ENCODE assay signal across 19 mouse cellular contexts in genomic region chr4:120018426-120018825, GRCm38 (mm10). TPM values are rescaled to one million over a fixed set of nuclear protein-coding genes. Genes with fewer than 3 reads are reported as not detected.
DNase-seq lines count a peak whose midpoint lies in the region; ATAC-seq and TF ChIP-seq lines count a peak whose summit lies in the region.
"Had no signal": no experiment of that assay in that cellular context is flagged by ENCODE, and none has a peak within 500 bp of the region (broad histone marks: within the 10 kb centered on the region; RNA-seq: fewer than 3 reads in every experiment).

No protein-coding gene starts in this region.

- H3K4me1 ChIP-seq in kidney, adult 2 months (ENCODE audit: control insufficient read depth, insufficient read depth, low read length): no peaks in the 10 kb centered on the region
- H3K4me1 ChIP-seq in kidney, embryonic 15.5 days: no peaks in the 10 kb centered on the region
- H3K4me1 ChIP-seq in midbrain, postnatal 0 days (ENCODE audit: insufficient read depth, low read length): peaks cover 4% of the 10 kb centered on the region; the same call in 1 of the 2 replicates
- no peaks in the 10 kb centered on the region for H3K4me1 ChIP-seq in midbrain, embryonic 10.5 days
- H3K4me1 ChIP-seq in liver, embryonic 11.5 days (replicated peaks; ENCODE audit: control insufficient read depth, insufficient read depth, low read length): no peaks in the 10 kb centered on the region
- H3K4me1 ChIP-seq: heart, embryonic 12.5 days; hindbrain, embryonic 15.5 days had no signal

- H3K9ac ChIP-seq in kidney, embryonic 15.5 days: no peak overlapping the region
- H3K9ac ChIP-seq in midbrain, postnatal 0 days (replicated peaks; ENCODE audit: low read length, poor library complexity, severe bottlenecking): no peak overlapping the region
- H3K9ac ChIP-seq in liver, embryonic 11.5 days (ENCODE audit: low read depth, low read length): no peak overlapping the region
- H3K9ac ChIP-seq: heart, embryonic 12.5 days; hindbrain, embryonic 15.5 days had no signal

- no peak overlapping the region for H3K4me3 ChIP-seq in kidney, adult 2 months (ENCODE audit: insufficient read depth, low read depth, low read length)
- H3K4me3 ChIP-seq in kidney, embryonic 15.5 days (replicated peaks): no peak overlapping the region
- H3K4me3 ChIP-seq in midbrain, postnatal 0 days (ENCODE audit: low read depth, low read length): no peak overlapping the region
- H3K4me3 ChIP-seq in midbrain, embryonic 10.5 days: no peak overlapping the region
- H3K4me3 ChIP-seq in liver, embryonic 11.5 days (ENCODE audit: low read depth, low read length): no peak overlapping the region
- H3K4me3 ChIP-seq: heart, embryonic 12.5 days; hindbrain, embryonic 15.5 days had no signal

- no peak overlapping the region for H3K27ac ChIP-seq in kidney, adult 2 months (ENCODE audit: insufficient read depth, low read depth, low read length)
- no peak overlapping the region for H3K27ac ChIP-seq in kidney, embryonic 15.5 days
- H3K27ac ChIP-seq in midbrain, postnatal 0 days (ENCODE audit: low read depth, low read length): no peak overlapping the region
- no peak overlapping the region for H3K27ac ChIP-seq in midbrain, embryonic 10.5 days (replicated peaks)
- H3K27ac ChIP-seq in liver, embryonic 11.5 days (ENCODE audit: low read depth, low read length): no peak overlapping the region
- H3K27ac ChIP-seq: hindbrain, embryonic 15.5 days had no signal

- no peaks in the 10 kb centered on the region for H3K9me3 ChIP-seq in kidney, embryonic 15.5 days (replicated peaks)
- H3K9me3 ChIP-seq in midbrain, postnatal 0 days (ENCODE audit: low read length): no peaks in the 10 kb centered on the region
- H3K9me3 ChIP-seq in midbrain, embryonic 10.5 days (replicated peaks): no peaks in the 10 kb centered on the region
- H3K9me3 ChIP-seq in liver, embryonic 11.5 days (ENCODE audit: control insufficient read depth, low read length): no peaks in the 10 kb centered on the region
- H3K9me3 ChIP-seq: heart, embryonic 12.5 days; hindbrain, embryonic 15.5 days had no signal

- H3K27me3 ChIP-seq in kidney, adult 2 months (replicated peaks; ENCODE audit: control insufficient read depth, insufficient read depth, low read length): no peaks in the 10 kb centered on the region
- no peaks in the 10 kb centered on the region for H3K27me3 ChIP-seq in kidney, embryonic 15.5 days
- no peaks in the 10 kb centered on the region for H3K27me3 ChIP-seq in midbrain, postnatal 0 days (ENCODE audit: insufficient read depth, low read length)
- no peaks in the 10 kb centered on the region for H3K27me3 ChIP-seq in midbrain, embryonic 10.5 days (ENCODE audit: low read depth, poor library complexity, severe bottlenecking)
- no peaks in the 10 kb centered on the region for H3K27me3 ChIP-seq in liver, embryonic 11.5 days (replicated peaks; ENCODE audit: control insufficient read depth, insufficient read depth, low read length)
- H3K27me3 ChIP-seq: hindbrain, embryonic 15.5 days had no signal

- no peaks in the 10 kb centered on the region for H3K36me3 ChIP-seq in kidney, adult 2 months (ENCODE audit: control insufficient read depth, insufficient read depth, low read length)
- no peaks in the 10 kb centered on the region for H3K36me3 ChIP-seq in kidney, embryonic 15.5 days
- H3K36me3 ChIP-seq in midbrain, postnatal 0 days (ENCODE audit: insufficient read depth, low read length): no peaks in the 10 kb centered on the region
- no peaks in the 10 kb centered on the region for H3K36me3 ChIP-seq in midbrain, embryonic 10.5 days
- H3K36me3 ChIP-seq in liver, embryonic 11.5 days (ENCODE audit: control insufficient read depth, insufficient read depth, low read length): no peaks in the 10 kb centered on the region
- H3K36me3 ChIP-seq: heart, embryonic 12.5 days; hindbrain, embryonic 15.5 days had no signal

- TF ChIP-seq POLR2A in kidney, adult 2 months (IDR thresholded peaks at IDR 0.05; ENCODE audit: low read depth, low read length): no peak

- peak; percentile 12 for DNase-seq in adrenal gland, postnatal 25 days
- no peak for DNase-seq in adrenal gland, postnatal 36 days
- DNase-seq in kidney, adult 2 months: peak; percentile 7
- DNase-seq in midbrain, postnatal 0 days (ENCODE audit: low spot score): peak; percentile 61
- DNase-seq in midbrain, embryonic 10.5 days (ENCODE audit: low spot score): no peak
- peak; percentile 72 for DNase-seq in right cerebral cortex, postnatal 4 days
- DNase-seq in liver, embryonic 11.5 days (ENCODE audit: low spot score): no peak
- DNase-seq: adrenal gland, postnatal 10 days; gastrocnemius, postnatal 25 days; spleen, adult 18-20 months had no signal

- ATAC-seq in kidney, embryonic 15.5 days (replicated peaks; ENCODE audit: low FRiP score): no peak
- ATAC-seq in midbrain, postnatal 0 days (ENCODE audit: low FRiP score): no peak
- no peak for ATAC-seq in liver, embryonic 11.5 days (replicated peaks; ENCODE audit: low FRiP score)
- ATAC-seq: midbrain, embryonic 16.5 days had no signal

- H3K4me2 ChIP-seq in kidney, embryonic 15.5 days: no peak overlapping the region
- no peak overlapping the region for H3K4me2 ChIP-seq in midbrain, postnatal 0 days (ENCODE audit: low read depth, low read length, poor library complexity, severe bottlenecking)
- H3K4me2 ChIP-seq in liver, embryonic 11.5 days: no peak overlapping the region
- H3K4me2 ChIP-seq: heart, embryonic 12.5 days; hindbrain, embryonic 15.5 days had no signal

- 72% methylated on average over 5 of the region's 5 CpGs for WGBS in kidney, adult 2 months
- 83% methylated on average over 5 of the region's 5 CpGs for WGBS in kidney, embryonic 15.5 days
- 70% methylated on average over 5 of the region's 5 CpGs for WGBS in midbrain, postnatal 0 days
- WGBS in midbrain, embryonic 10.5 days: 80% methylated on average over 5 of the region's 5 CpGs
- 84% methylated on average over 5 of the region's 5 CpGs for WGBS in liver, embryonic 11.5 days

- no peak for TF ChIP-seq CTCF in kidney, adult 2 months (conservative IDR thresholded peaks at IDR 0.05; ENCODE audit: insufficient read depth, insufficient read length, low read depth, low read length)
- TF ChIP-seq CTCF in midbrain, postnatal 0 days (IDR thresholded peaks at IDR 0.05): no peak

RNA-seq across cellular contexts. Expression of gene AL607142.1, which starts 46.4 kb away (rescaled TPM):
- total RNA-seq in adrenal gland, postnatal 25 days (2021): not detected in 2 replicates
- not detected for total RNA-seq in adrenal gland, postnatal 36 days (2021)
- not detected in 2 replicates for polyA plus RNA-seq in kidney, adult 2 months (2012; rRNA removed)
- polyA plus RNA-seq in kidney, embryonic 15.5 days (2015; fragmentation: Nextera tagmentation; extraction: Ambion mirVana): not detected in 2 replicates
- total RNA-seq in midbrain, postnatal 0 days (2014; rRNA removed): not detected in 2 replicates
- polyA plus RNA-seq in midbrain, postnatal 0 days (2015; fragmentation: Nextera tagmentation; extraction: Ambion mirVana): not detected in 2 replicates
- not detected in 2 replicates for polyA plus RNA-seq in midbrain, embryonic 10.5 days (2016; fragmentation: Nextera tagmentation; extraction: Ambion mirVana)
- polyA plus RNA-seq in liver, embryonic 11.5 days (2014; fragmentation: Nextera tagmentation; extraction: Ambion mirVana): not detected in 2 replicates
- total RNA-seq: adrenal gland, postnatal 10 days; common myeloid progenitor, adult 5-6 weeks; gastrocnemius, postnatal 25 days had no signal
- polyA plus RNA-seq: heart, embryonic 12.5 days; hindbrain, embryonic 15.5 days; limb, embryonic 14.5 days; lung, embryonic 16.5 days; midbrain, embryonic 16.5 days; neural tube, embryonic 14.5 days; testis, adult 2 months had no signal

Comparison
In these comparisons a context has a peak if more than half of its experiments do, and no peak if none do; other contexts are left out.
1. DNase-seq: peak in adrenal gland, postnatal 25 days (single experiment), kidney, adult 2 months (single experiment), midbrain, postnatal 0 days (single experiment) and right cerebral cortex, postnatal 4 days (single experiment); none in adrenal gland, postnatal 36 days (0 of 2), midbrain, embryonic 10.5 days (single experiment) and liver, embryonic 11.5 days (single experiment).